Mouse (Mus musculus): Measurements from ENCODE around the gene Radil. TPM values are rescaled to one million over a fixed set of nuclear protein-coding genes. Genes with fewer than 3 reads are reported as not detected.
A peak's percentile ranks its signal among the peaks of the same experiment; 100 is the strongest.

Radil gene
- polyA plus RNA-seq, 1 experiment from 2014 or later, result 13.6 TPM

DNA sequence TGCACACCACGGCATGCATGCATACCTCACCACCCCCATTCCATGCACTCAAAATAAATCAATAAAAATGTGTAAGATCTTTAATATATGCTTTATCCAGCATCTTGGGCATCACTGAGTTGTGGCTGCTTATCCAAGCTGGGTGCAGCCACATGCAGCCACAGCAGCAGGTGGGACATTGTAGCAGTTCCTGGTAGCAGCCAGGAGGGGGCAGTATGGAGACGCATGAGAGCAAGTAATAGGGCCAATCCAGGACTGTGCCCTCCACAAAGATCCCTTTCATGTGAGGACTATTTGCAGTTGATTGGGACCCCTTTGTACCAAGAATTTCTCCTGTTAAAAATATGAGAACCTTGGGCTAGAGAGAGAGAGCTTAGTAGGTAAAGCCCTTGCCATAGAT, 68.4 kb downstream of the Radil start:
- 69% methylated on average over 2 of the region's 2 CpGs for WGBS
- Histone ChIP-seq H3K36me3 (ENCODE audit: control insufficient read depth, insufficient read depth, low read length) (0 out of 2 replicates have a peak, but pooled peaks cover 6% of the 10 kb centered on the region), H3K4me1 (ENCODE audit: control insufficient read depth, insufficient read depth, low read length) (no peaks in the 10 kb centered on the region), H3K9me3 (ENCODE audit: control insufficient read depth, low read length) (no peaks in the 10 kb centered on the region), H3K27me3 (ENCODE audit: control insufficient read depth, insufficient read depth, low read length) (no peaks in the 10 kb centered on the region), H3K27ac (replicated peaks; ENCODE audit: low read depth, low read length) (no peak overlapping the region), H3K9ac (replicated peaks; ENCODE audit: low read length) (no peak overlapping the region), H3K4me2 (ENCODE audit: low read length) (no peak overlapping the region), H3K4me3 (replicated peaks; ENCODE audit: low read depth, low read length) (no peak overlapping the region)
- no peak for ATAC-seq (ENCODE audit: low FRiP score, low TSS enrichment)
- DNase-seq, result no peak

- H3K4me2 ChIP-seq (ENCODE audit: low read length), result peak overlapping the region; percentile 30; the same call in 1 of the 2 replicates
- H3K27ac ChIP-seq (replicated peaks; ENCODE audit: low read depth, low read length), result no peak overlapping the region
- H3K9me3 ChIP-seq (ENCODE audit: control insufficient read depth, low read length), result no peaks in the 10 kb centered on the region
- H3K27me3 ChIP-seq (ENCODE audit: control insufficient read depth, insufficient read depth, low read length), result no peaks in the 10 kb centered on the region
- peaks cover 16% of the 10 kb centered on the region; the same call in 1 of the 2 replicates for H3K36me3 ChIP-seq (ENCODE audit: control insufficient read depth, insufficient read depth, low read length)
- H3K4me3 ChIP-seq (replicated peaks; ENCODE audit: low read depth, low read length), result no peak overlapping the region
- no peak overlapping the region; the same call in 1 of the 2 replicates for H3K9ac ChIP-seq (replicated peaks; ENCODE audit: low read length)
- H3K4me1 ChIP-seq (ENCODE audit: control insufficient read depth, insufficient read depth, low read length), result no peaks in the 10 kb centered on the region
- DNase-seq, result peak; percentile 92
- peak; percentile 52; the same call in 1 of the 2 replicates for ATAC-seq (ENCODE audit: low FRiP score, low TSS enrichment)
- WGBS, result 32% methylated on average over 17 of the region's 17 CpGs
Measured at GRCm38 (mm10) chr5:142478829-142479435, 72.0 kb downstream of the Radil start.

DNA sequence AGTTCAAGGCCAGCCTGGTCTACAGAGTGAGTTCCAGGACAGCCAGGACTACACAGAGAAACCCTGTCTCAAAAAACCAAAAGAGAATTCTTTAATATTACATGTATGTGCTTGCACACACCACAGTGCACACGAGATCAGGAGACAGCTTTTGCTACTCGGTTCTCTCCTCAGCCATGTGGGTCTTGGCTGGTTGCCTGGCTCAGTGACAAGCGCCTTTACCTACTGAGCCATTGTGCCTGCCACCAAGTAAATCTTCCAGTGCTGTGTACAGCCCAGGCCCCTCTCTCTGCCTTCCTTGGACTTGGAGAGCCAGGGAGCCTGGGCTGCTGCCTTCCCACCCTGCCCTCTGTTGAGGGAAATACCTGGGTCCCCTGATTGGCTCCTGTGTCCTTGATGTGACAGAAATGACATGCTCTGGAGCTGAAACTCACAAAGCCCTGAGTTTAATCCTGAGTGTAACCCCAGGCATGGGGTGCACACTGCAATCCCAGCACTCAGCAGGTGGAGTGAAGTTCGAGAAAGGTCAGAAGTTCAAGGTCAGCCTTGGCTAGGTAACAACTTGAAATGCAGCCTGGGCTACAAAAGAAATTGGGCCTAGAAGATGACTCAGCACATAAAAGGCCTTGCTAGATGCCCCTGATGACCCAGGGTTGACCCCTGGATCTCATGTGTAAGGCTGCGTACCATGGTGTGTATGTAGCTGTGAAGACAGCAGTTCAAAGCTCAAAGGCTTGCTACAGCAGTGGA, 72.9 kb downstream of the Radil start:
- Histone ChIP-seq H3K27me3 (ENCODE audit: control insufficient read depth, insufficient read depth, low read length) (no peaks in the 10 kb centered on the region), H3K4me1 (ENCODE audit: control insufficient read depth, insufficient read depth, low read length) (no peaks in the 10 kb centered on the region), H3K4me3 (replicated peaks; ENCODE audit: low read depth, low read length) (no peak overlapping the region), H3K9me3 (ENCODE audit: control insufficient read depth, low read length) (no peaks in the 10 kb centered on the region), H3K9ac (replicated peaks; ENCODE audit: low read length) (no peak overlapping the region), H3K27ac (replicated peaks; ENCODE audit: low read depth, low read length) (no peak overlapping the region), H3K4me2 (ENCODE audit: low read length) (no peak overlapping the region), H3K36me3 (ENCODE audit: control insufficient read depth, insufficient read depth, low read length) (peaks cover 18% of the 10 kb centered on the region; the same call in 1 of the 2 replicates)
- ATAC-seq (ENCODE audit: low FRiP score, low TSS enrichment), result no peak
- 86% methylated on average over 5 of the region's 5 CpGs for WGBS
- no peak for DNase-seq

- H3K27me3 ChIP-seq (ENCODE audit: control insufficient read depth, insufficient read depth, low read length), result no peaks in the 10 kb centered on the region
- H3K36me3 ChIP-seq (ENCODE audit: control insufficient read depth, insufficient read depth, low read length), result peaks cover 22% of the 10 kb centered on the region
- no peaks in the 10 kb centered on the region for H3K4me1 ChIP-seq (ENCODE audit: control insufficient read depth, insufficient read depth, low read length)
- H3K9ac ChIP-seq (replicated peaks; ENCODE audit: low read length), result no peak overlapping the region
- WGBS, result 88% methylated on average over 12 of the region's 12 CpGs
- H3K4me2 ChIP-seq (ENCODE audit: low read length), result no peak overlapping the region
- no peak overlapping the region for H3K4me3 ChIP-seq (replicated peaks; ENCODE audit: low read depth, low read length)
- H3K27ac ChIP-seq (replicated peaks; ENCODE audit: low read depth, low read length), result no peak overlapping the region
- no peaks in the 10 kb centered on the region for H3K9me3 ChIP-seq (ENCODE audit: control insufficient read depth, low read length)
- no peak for ATAC-seq (ENCODE audit: low FRiP score, low TSS enrichment)
- no peak for DNase-seq
Measured at GRCm38 (mm10) chr5:142477346-142477745, 73.6 kb downstream of the Radil start.

GRCm38 (mm10) chr5:142475669-142476068, 75.2 kb downstream of the Radil start:
- Histone ChIP-seq H3K27me3 (ENCODE audit: control insufficient read depth, insufficient read depth, low read length) (no peaks in the 10 kb centered on the region), H3K36me3 (ENCODE audit: control insufficient read depth, insufficient read depth, low read length) (peaks cover 30% of the 10 kb centered on the region), H3K9ac (replicated peaks; ENCODE audit: low read length) (no peak overlapping the region), H3K27ac (replicated peaks; ENCODE audit: low read depth, low read length) (no peak overlapping the region), H3K4me3 (replicated peaks; ENCODE audit: low read depth, low read length) (no peak overlapping the region), H3K4me2 (ENCODE audit: low read length) (no peak overlapping the region), H3K4me1 (ENCODE audit: control insufficient read depth, insufficient read depth, low read length) (no peaks in the 10 kb centered on the region), H3K9me3 (ENCODE audit: control insufficient read depth, low read length) (no peaks in the 10 kb centered on the region)
- DNase-seq (no peak), ATAC-seq (ENCODE audit: low FRiP score, low TSS enrichment) (no peak)
- WGBS, result 84% methylated on average over 7 of the region's 7 CpGs

DNA sequence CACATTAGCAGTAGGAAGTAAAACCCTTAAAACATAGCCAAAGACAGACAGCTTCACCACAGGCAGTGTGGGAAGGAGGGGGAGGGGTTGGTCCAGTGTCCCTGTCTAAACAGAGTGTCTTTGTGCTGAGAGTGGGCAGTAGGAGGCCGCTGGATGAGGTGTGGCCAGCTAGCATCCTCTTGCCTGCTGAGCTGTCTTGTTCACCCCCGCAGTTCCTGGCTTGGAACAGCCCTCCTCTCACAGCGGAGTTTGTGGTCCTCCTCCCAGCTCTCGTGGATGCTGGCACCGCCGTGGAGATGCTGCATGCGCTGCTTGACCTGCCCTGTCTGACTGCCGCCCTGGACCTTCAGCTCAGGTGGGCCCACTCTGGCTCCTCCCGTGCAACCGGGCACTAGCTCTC, 77.2 kb downstream of the Radil start:
- ATAC-seq (ENCODE audit: low FRiP score, low TSS enrichment), result no peak
- Histone ChIP-seq H3K4me2 (ENCODE audit: low read length) (no peak overlapping the region), H3K36me3 (ENCODE audit: control insufficient read depth, insufficient read depth, low read length) (peaks cover 43% of the 10 kb centered on the region), H3K27ac (replicated peaks; ENCODE audit: low read depth, low read length) (no peak overlapping the region), H3K9me3 (ENCODE audit: control insufficient read depth, low read length) (no peaks in the 10 kb centered on the region), H3K4me1 (ENCODE audit: control insufficient read depth, insufficient read depth, low read length) (no peaks in the 10 kb centered on the region), H3K4me3 (replicated peaks; ENCODE audit: low read depth, low read length) (no peak overlapping the region), H3K27me3 (ENCODE audit: control insufficient read depth, insufficient read depth, low read length) (no peaks in the 10 kb centered on the region), H3K9ac (replicated peaks; ENCODE audit: low read length) (no peak overlapping the region)
- peak; percentile 29 for DNase-seq
- WGBS, result 68% methylated on average over 10 of the region's 10 CpGs

- 90% methylated on average over 11 of the region's 11 CpGs for WGBS
- H3K4me3 ChIP-seq (replicated peaks; ENCODE audit: low read depth, low read length), result no peak overlapping the region
- H3K36me3 ChIP-seq (ENCODE audit: control insufficient read depth, insufficient read depth, low read length), result peaks cover 44% of the 10 kb centered on the region
Measured at GRCm38 (mm10) chr5:142469796-142470195, 81.1 kb downstream of the Radil start.

GRCm38 (mm10) chr5:142468375-142468774, 82.5 kb downstream of the Radil start:
- Histone ChIP-seq H3K27ac (replicated peaks; ENCODE audit: low read depth, low read length) (no peak overlapping the region), H3K9ac (replicated peaks; ENCODE audit: low read length) (no peak overlapping the region), H3K9me3 (ENCODE audit: control insufficient read depth, low read length) (no peaks in the 10 kb centered on the region), H3K4me2 (ENCODE audit: low read length) (no peak overlapping the region), H3K27me3 (ENCODE audit: control insufficient read depth, insufficient read depth, low read length) (no peaks in the 10 kb centered on the region), H3K4me3 (replicated peaks; ENCODE audit: low read depth, low read length) (no peak overlapping the region), H3K36me3 (ENCODE audit: control insufficient read depth, insufficient read depth, low read length) (peaks cover 40% of the 10 kb centered on the region), H3K4me1 (ENCODE audit: control insufficient read depth, insufficient read depth, low read length) (peaks cover 7% of the 10 kb centered on the region)
- 94% methylated on average over 13 of the region's 13 CpGs for WGBS
- no peak for ATAC-seq (ENCODE audit: low FRiP score, low TSS enrichment)
- no peak for DNase-seq

More at GRCm38 (mm10) chr5:142469796-142470195, 81.1 kb downstream of the Radil start:
- Histone ChIP-seq H3K4me2 (ENCODE audit: low read length) (no peak overlapping the region), H3K9ac (replicated peaks; ENCODE audit: low read length) (no peak overlapping the region), H3K27ac (replicated peaks; ENCODE audit: low read depth, low read length) (no peak overlapping the region), H3K27me3 (ENCODE audit: control insufficient read depth, insufficient read depth, low read length) (no peaks in the 10 kb centered on the region), H3K9me3 (ENCODE audit: control insufficient read depth, low read length) (no peaks in the 10 kb centered on the region), H3K4me1 (ENCODE audit: control insufficient read depth, insufficient read depth, low read length) (peaks cover 1% of the 10 kb centered on the region)
- ATAC-seq (ENCODE audit: low FRiP score, low TSS enrichment), result no peak
- no peak for DNase-seq
